Mouse (Mus musculus): ENCODE measurements around the gene Tssk6. TPM values are rescaled to one million over a fixed set of nuclear protein-coding genes. Genes with fewer than 3 reads are reported as not detected.

The Tssk6 gene
- polyA plus RNA-seq, 1 experiment from 2014 or later: 4.7 TPM

- no peak overlapping the region for H3K27ac ChIP-seq
- peaks cover 24% of the 10 kb centered on the region for H3K36me3 ChIP-seq (replicated peaks; ENCODE audit: control insufficient read depth, insufficient read depth)
- ATAC-seq (ENCODE audit: low FRiP score): no peak
- H3K9ac ChIP-seq: no peak overlapping the region
- no peak for DNase-seq (ENCODE audit: low spot score)
- no peak overlapping the region for H3K4me2 ChIP-seq (replicated peaks)
- no peaks in the 10 kb centered on the region for H3K4me1 ChIP-seq (replicated peaks; ENCODE audit: control insufficient read depth, insufficient read depth, low read length)
- WGBS: 97% methylated on average over 6 of the region's 6 CpGs
- H3K4me3 ChIP-seq (replicated peaks; ENCODE audit: low read length): no peak overlapping the region
- no peaks in the 10 kb centered on the region for H3K27me3 ChIP-seq (ENCODE audit: control insufficient read depth, insufficient read depth, low read length)
- no peaks in the 10 kb centered on the region for H3K9me3 ChIP-seq (ENCODE audit: control insufficient read depth, low read length)
These were observed 31.1 kb upstream of the Tssk6 start for GRCm38 (mm10) chr8:69870907-69871306.

- H3K4me3 ChIP-seq (replicated peaks; ENCODE audit: low read length): no peak overlapping the region
- WGBS: 11% methylated on average over 9 of the region's 9 CpGs
- H3K27ac ChIP-seq: no peak overlapping the region
- H3K9me3 ChIP-seq (ENCODE audit: control insufficient read depth, low read length): no peaks in the 10 kb centered on the region
- peak; percentile 83 for DNase-seq (ENCODE audit: low spot score)
- no peak for ATAC-seq (ENCODE audit: low FRiP score)
- H3K4me2 ChIP-seq (replicated peaks): no peak overlapping the region
- H3K36me3 ChIP-seq (replicated peaks; ENCODE audit: control insufficient read depth, insufficient read depth): peaks cover 24% of the 10 kb centered on the region
- peaks cover 1% of the 10 kb centered on the region for H3K27me3 ChIP-seq (ENCODE audit: control insufficient read depth, insufficient read depth, low read length)
- no peak overlapping the region for H3K9ac ChIP-seq
- H3K4me1 ChIP-seq (replicated peaks; ENCODE audit: control insufficient read depth, insufficient read depth, low read length): no peaks in the 10 kb centered on the region
These were observed 27.8 kb upstream of the Tssk6 start for GRCm38 (mm10) chr8:69874155-69874554.

GRCm38 (mm10) chr8:69874654-69875053, 27.3 kb upstream of the Tssk6 start:
- no peak overlapping the region for H3K4me2 ChIP-seq (replicated peaks)
- peaks cover 6% of the 10 kb centered on the region for H3K27me3 ChIP-seq (ENCODE audit: control insufficient read depth, insufficient read depth, low read length)
- H3K36me3 ChIP-seq (replicated peaks; ENCODE audit: control insufficient read depth, insufficient read depth): peaks cover 24% of the 10 kb centered on the region
- no peak overlapping the region for H3K4me3 ChIP-seq (replicated peaks; ENCODE audit: low read length)
- 85% methylated on average over 13 of the region's 13 CpGs for WGBS
- H3K9me3 ChIP-seq (ENCODE audit: control insufficient read depth, low read length): no peaks in the 10 kb centered on the region
- H3K4me1 ChIP-seq (replicated peaks; ENCODE audit: control insufficient read depth, insufficient read depth, low read length): no peaks in the 10 kb centered on the region
- no peak overlapping the region for H3K27ac ChIP-seq
- DNase-seq (ENCODE audit: low spot score): no peak
- no peak overlapping the region for H3K9ac ChIP-seq
- ATAC-seq (ENCODE audit: low FRiP score): no peak

GRCm38 (mm10) chr8:69876097-69876496, 25.9 kb upstream of the Tssk6 start:
- ATAC-seq (ENCODE audit: low FRiP score): no peak
- WGBS: 41% methylated on average over 10 of the region's 10 CpGs
- Histone ChIP-seq H3K9ac (no peak overlapping the region), H3K9me3 (ENCODE audit: control insufficient read depth, low read length) (no peaks in the 10 kb centered on the region), H3K4me1 (replicated peaks; ENCODE audit: control insufficient read depth, insufficient read depth, low read length) (0 out of 2 replicates have a peak, but pooled peaks cover 2% of the 10 kb centered on the region), H3K36me3 (replicated peaks; ENCODE audit: control insufficient read depth, insufficient read depth) (peaks cover 16% of the 10 kb centered on the region), H3K4me3 (replicated peaks; ENCODE audit: low read length) (no peak overlapping the region), H3K4me2 (replicated peaks) (no peak overlapping the region), H3K27ac (no peak overlapping the region), H3K27me3 (ENCODE audit: control insufficient read depth, insufficient read depth, low read length) (peaks cover 21% of the 10 kb centered on the region)
- no peak for DNase-seq (ENCODE audit: low spot score)

- WGBS: 81% methylated on average over 10 of the region's 10 CpGs
- ATAC-seq (ENCODE audit: low FRiP score): no peak
- Histone ChIP-seq H3K4me2 (replicated peaks) (no peak overlapping the region), H3K36me3 (replicated peaks; ENCODE audit: control insufficient read depth, insufficient read depth) (peaks cover 8% of the 10 kb centered on the region; the same call in 1 of the 2 replicates), H3K9ac (no peak overlapping the region), H3K27me3 (ENCODE audit: control insufficient read depth, insufficient read depth, low read length) (peaks cover 29% of the 10 kb centered on the region), H3K9me3 (ENCODE audit: control insufficient read depth, low read length) (no peaks in the 10 kb centered on the region), H3K4me3 (replicated peaks; ENCODE audit: low read length) (no peak overlapping the region), H3K27ac (no peak overlapping the region), H3K4me1 (replicated peaks; ENCODE audit: control insufficient read depth, insufficient read depth, low read length) (0 out of 2 replicates have a peak, but pooled peaks cover 9% of the 10 kb centered on the region)
- no peak for DNase-seq (ENCODE audit: low spot score)
These were observed 25.0 kb upstream of the Tssk6 start for GRCm38 (mm10) chr8:69876967-69877366.

GRCm38 (mm10) chr8:69877396-69877795, 24.6 kb upstream of the Tssk6 start:
- no peak overlapping the region for H3K4me3 ChIP-seq (replicated peaks; ENCODE audit: low read length)
- no peak for ATAC-seq (ENCODE audit: low FRiP score)
- H3K36me3 ChIP-seq (replicated peaks; ENCODE audit: control insufficient read depth, insufficient read depth): peaks cover 6% of the 10 kb centered on the region; the same call in 1 of the 2 replicates
- H3K4me1 ChIP-seq (replicated peaks; ENCODE audit: control insufficient read depth, insufficient read depth, low read length): 0 out of 2 replicates have a peak, but pooled peaks cover 9% of the 10 kb centered on the region
- H3K4me2 ChIP-seq (replicated peaks): no peak overlapping the region
- H3K9me3 ChIP-seq (ENCODE audit: control insufficient read depth, low read length): no peaks in the 10 kb centered on the region
- WGBS: 89% methylated on average over 4 of the region's 4 CpGs
- no peak overlapping the region for H3K9ac ChIP-seq
- H3K27me3 ChIP-seq (ENCODE audit: control insufficient read depth, insufficient read depth, low read length): peaks cover 34% of the 10 kb centered on the region
- no peak for DNase-seq (ENCODE audit: low spot score)
- no peak overlapping the region for H3K27ac ChIP-seq

GRCm38 (mm10) chr8:69877992-69878391, 24.0 kb upstream of the Tssk6 start:
- no peak overlapping the region for H3K27ac ChIP-seq
- peaks cover 40% of the 10 kb centered on the region for H3K27me3 ChIP-seq (ENCODE audit: control insufficient read depth, insufficient read depth, low read length)
- WGBS: 64% methylated on average over 3 of the region's 3 CpGs
- 0 out of 2 replicates have a peak, but pooled peaks cover 9% of the 10 kb centered on the region for H3K4me1 ChIP-seq (replicated peaks; ENCODE audit: control insufficient read depth, insufficient read depth, low read length)
- no peak overlapping the region for H3K4me3 ChIP-seq (replicated peaks; ENCODE audit: low read length)
- no peak overlapping the region for H3K4me2 ChIP-seq (replicated peaks)
- ATAC-seq (ENCODE audit: low FRiP score) (no peak), DNase-seq (ENCODE audit: low spot score) (no peak)
- H3K36me3 ChIP-seq (replicated peaks; ENCODE audit: control insufficient read depth, insufficient read depth): peaks cover 6% of the 10 kb centered on the region; the same call in 1 of the 2 replicates
- H3K9ac ChIP-seq: no peak overlapping the region
- no peaks in the 10 kb centered on the region for H3K9me3 ChIP-seq (ENCODE audit: control insufficient read depth, low read length)

GRCm38 (mm10) chr8:69879678-69880077, 22.3 kb upstream of the Tssk6 start:
- whole genome bisulfite sequencing: 62% methylated on average over 8 of the region's 8 CpGs
- H3K4me2 ChIP-seq (replicated peaks): peak overlapping the region; percentile 10; the same call in 1 of the 2 replicates

GRCm38 (mm10) chr8:69880841-69881240, 21.1 kb upstream of the Tssk6 start:
- H3K4me3 ChIP-seq (replicated peaks; ENCODE audit: low read length): peak overlapping the region; percentile 49
- H3K36me3 ChIP-seq (replicated peaks; ENCODE audit: control insufficient read depth, insufficient read depth): no peaks in the 10 kb centered on the region
- H3K9ac ChIP-seq: 0 out of 2 replicates have a peak overlapping the region, but pooled peaks have one; percentile 44
- no peaks in the 10 kb centered on the region for H3K9me3 ChIP-seq (ENCODE audit: control insufficient read depth, low read length)
- H3K4me1 ChIP-seq (replicated peaks; ENCODE audit: control insufficient read depth, insufficient read depth, low read length): 0 out of 2 replicates have a peak, but pooled peaks cover 9% of the 10 kb centered on the region
- DNase-seq (ENCODE audit: low spot score): no peak
- peaks cover 68% of the 10 kb centered on the region for H3K27me3 ChIP-seq (ENCODE audit: control insufficient read depth, insufficient read depth, low read length)
- no peak for ATAC-seq (ENCODE audit: low FRiP score)
- H3K4me2 ChIP-seq (replicated peaks): peak overlapping the region; percentile 59
- 10% methylated on average over 30 of the region's 37 CpGs for WGBS
- H3K27ac ChIP-seq: no peak overlapping the region

More at GRCm38 (mm10) chr8:69879678-69880077, 22.3 kb upstream of the Tssk6 start:
- DNase-seq (ENCODE audit: low spot score): no peak
- H3K4me1 ChIP-seq (replicated peaks; ENCODE audit: control insufficient read depth, insufficient read depth, low read length): 0 out of 2 replicates have a peak, but pooled peaks cover 9% of the 10 kb centered on the region
- H3K4me3 ChIP-seq (replicated peaks; ENCODE audit: low read length): no peak overlapping the region
- H3K27ac ChIP-seq: no peak overlapping the region
- H3K9me3 ChIP-seq (ENCODE audit: control insufficient read depth, low read length): no peaks in the 10 kb centered on the region
- H3K27me3 ChIP-seq (ENCODE audit: control insufficient read depth, insufficient read depth, low read length): peaks cover 57% of the 10 kb centered on the region
- H3K9ac ChIP-seq: no peak overlapping the region
- no peak for ATAC-seq (ENCODE audit: low FRiP score)
- no peaks in the 10 kb centered on the region for H3K36me3 ChIP-seq (replicated peaks; ENCODE audit: control insufficient read depth, insufficient read depth)

Measured in hindbrain, embryonic 14.5 days (tissue).